Mouse (Mus musculus) hindbrain, embryonic 11.5 days (tissue): ENCODE measurements around the gene Rufy3. TPM values are rescaled to one million over a fixed set of nuclear protein-coding genes. Genes with fewer than 3 reads are reported as not detected.

Experiments used
- ATAC-seq: fragments of 200-750 bp; cut with Nextera tagmentation; 2 replicates; pipeline ENCODE4 v1.8.0; 2017; ENCODE audit warnings: mild to moderate bottlenecking, moderate TSS enrichment, moderate library complexity; ENCODE audit not compliant: low FRiP score
- DNase-seq: peaks from one replicate; pipeline ENCODE4 v3.0.0-alpha.2; 2015; ENCODE audit warnings: low spot score
- H3K27ac ChIP-seq: fragments of 300-500 bp; sonication (generic); 2 replicates; pipeline ENCODE4 v1.5.1; 2014; ENCODE audit warnings: mild to moderate bottlenecking, low read depth, low read length
- H3K27me3 ChIP-seq: fragments of 300-500 bp; sonication (generic); 2 replicates; pipeline ENCODE4 v1.6.1; 2014; ENCODE audit warnings: mild to moderate bottlenecking, low read length, moderate library complexity, mixed read lengths; ENCODE audit not compliant: control insufficient read depth, insufficient read depth
- H3K36me3 ChIP-seq: fragments of 300-500 bp; sonication (generic); 2 replicates; pipeline ENCODE4 v1.6.1; 2014; ENCODE audit warnings: mild to moderate bottlenecking, low read length, moderate library complexity, mixed read lengths; ENCODE audit not compliant: control insufficient read depth, insufficient read depth
- H3K4me1 ChIP-seq: fragments of 300-500 bp; sonication (generic); replicated peaks from 2 replicates; pipeline ENCODE4 v1.6.1; 2014; ENCODE audit warnings: low read length, mixed read lengths; ENCODE audit not compliant: control insufficient read depth, insufficient read depth
- H3K4me2 ChIP-seq: fragments of 300-500 bp; sonication (generic); replicated peaks from 2 replicates; pipeline ENCODE4 v1.6.1; 2014; ENCODE audit warnings: mild to moderate bottlenecking, low read depth, low read length
- H3K4me3 ChIP-seq: fragments of 300-500 bp; sonication (generic); 2 replicates; pipeline ENCODE4 v1.5.1; 2014; ENCODE audit warnings: low read depth, low read length
- H3K9ac ChIP-seq: fragments of 300-500 bp; sonication (generic); 2 replicates; pipeline ENCODE4 v1.6.1; 2014; ENCODE audit warnings: low read depth, low read length
- H3K9me3 ChIP-seq: fragments of 300-500 bp; sonication (generic); 2 replicates; pipeline ENCODE4 v1.6.1; 2016; ENCODE audit warnings: low read length; ENCODE audit not compliant: control insufficient read depth
- WGBS: fragments of 180-500 bp; shearing (Covaris S2); extraction: QIAGEN DNeasy Blood & Tissue Kit; methylation state at CpG from one replicate; pipeline ENCODE4 v1.1.7; 2014; 5-methylcytosine and 5-hydroxymethylcytosine counted together
- polyA plus RNA-seq: library from polyadenylated mRNA; unstranded; fragments of >200 nt; fragmentation: Nextera tagmentation; extraction: Ambion mirVana; gene quantifications from 2 replicates; pipeline ENCODE4 v1.2.1, GENCODE M21; 2014

Rufy3 gene
- polyA plus RNA-seq, 1 experiment from 2014 or later: 180 TPM

DNA sequence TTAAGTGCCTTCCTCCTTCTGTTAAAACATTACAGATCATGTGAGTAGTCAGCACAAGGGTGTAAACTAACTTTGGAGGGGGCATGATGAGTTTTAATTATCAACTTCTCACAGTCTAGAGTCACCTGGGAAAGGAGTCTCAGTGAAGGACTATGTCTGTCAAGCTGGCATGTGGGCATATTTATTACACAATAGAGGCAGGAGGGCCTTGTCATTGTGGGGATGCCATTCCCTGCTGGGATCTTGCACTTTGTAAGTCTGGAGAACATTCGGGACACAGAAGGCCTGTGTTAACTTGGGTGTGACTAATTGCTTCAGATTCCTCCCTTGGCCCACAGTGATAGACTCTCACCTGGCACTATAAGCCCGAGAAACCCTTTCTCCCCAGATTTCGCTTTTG is 4.7 kb downstream of the Rufy3 start:
- no peak for ATAC-seq

DNA sequence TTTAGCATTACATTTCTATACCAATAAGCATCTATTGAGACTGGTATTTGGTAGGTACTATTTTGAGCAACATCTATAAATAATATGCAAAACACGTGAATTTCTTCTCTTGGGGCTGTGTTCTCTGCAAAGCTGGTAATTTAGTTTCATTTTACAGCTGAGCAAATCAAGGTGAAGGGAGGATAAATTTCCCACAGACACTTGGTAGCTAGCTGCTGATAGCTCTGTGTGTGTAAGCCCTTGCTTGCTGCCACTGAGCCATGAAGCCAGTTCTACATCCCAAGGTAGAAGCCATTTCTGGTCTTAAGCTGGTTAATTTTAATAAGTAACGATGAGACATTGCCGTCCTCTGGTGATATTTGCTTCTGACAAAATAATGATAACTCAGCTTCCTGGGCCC is 10.0 kb downstream of the Rufy3 start:
- no peak overlapping the region for H3K4me3 ChIP-seq
- H3K36me3 ChIP-seq: no peaks in the 10 kb centered on the region
- H3K4me1 ChIP-seq: no peaks in the 10 kb centered on the region
- no peaks in the 10 kb centered on the region for H3K9me3 ChIP-seq
- no peaks in the 10 kb centered on the region for H3K27me3 ChIP-seq
- DNase-seq (no peak), ATAC-seq (no peak)
- no peak overlapping the region for H3K4me2 ChIP-seq
- no peak overlapping the region for H3K27ac ChIP-seq
- no peak overlapping the region for H3K9ac ChIP-seq
- WGBS: 91% methylated on average over 3 of the region's 3 CpGs

More for the DNA sequence above, 4.7 kb downstream of the Rufy3 start:
- H3K9ac ChIP-seq: no peak overlapping the region
- H3K9me3 ChIP-seq: no peaks in the 10 kb centered on the region
- no peak overlapping the region for H3K27ac ChIP-seq
- H3K27me3 ChIP-seq: no peaks in the 10 kb centered on the region
- 69% methylated on average over 3 of the region's 3 CpGs for WGBS
- no peak overlapping the region for H3K4me3 ChIP-seq
- H3K4me1 ChIP-seq: no peaks in the 10 kb centered on the region
- H3K4me2 ChIP-seq: no peak overlapping the region
- no peaks in the 10 kb centered on the region for H3K36me3 ChIP-seq
- no peak for DNase-seq

- ATAC-seq: no peak
- H3K4me3 ChIP-seq: no peak overlapping the region
- H3K27me3 ChIP-seq: no peaks in the 10 kb centered on the region
- H3K4me1 ChIP-seq: no peaks in the 10 kb centered on the region
- no peak overlapping the region for H3K27ac ChIP-seq
- no peak for DNase-seq
- H3K9me3 ChIP-seq: no peaks in the 10 kb centered on the region
- H3K9ac ChIP-seq: no peak overlapping the region
- WGBS: 62% methylated on average over 3 of the region's 3 CpGs
- no peak overlapping the region for H3K4me2 ChIP-seq
- no peaks in the 10 kb centered on the region for H3K36me3 ChIP-seq
Measured at GRCm38 (mm10) chr5:88575506-88576338, 10.9 kb downstream of the Rufy3 start.

DNA sequence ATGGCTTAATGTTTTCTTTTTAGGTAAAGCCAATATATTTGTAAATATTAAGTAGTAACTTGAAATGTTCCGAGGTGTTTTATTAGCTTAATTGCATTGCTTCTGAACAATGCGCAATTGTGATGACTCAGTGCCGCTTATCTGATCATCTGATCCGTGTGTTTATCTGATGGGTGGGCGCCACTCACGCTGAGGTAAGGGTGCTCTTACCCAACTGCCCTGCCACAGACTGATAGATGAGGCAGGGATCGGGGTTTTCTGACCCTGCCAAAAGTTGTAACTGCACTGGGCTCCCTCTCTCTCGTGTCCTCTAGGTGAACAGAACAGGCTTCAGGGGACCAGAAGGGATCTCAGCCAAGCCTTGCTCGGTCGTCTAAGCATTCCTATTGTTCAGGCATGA is 15.8 kb downstream of the Rufy3 start:
- H3K27me3 ChIP-seq: no peaks in the 10 kb centered on the region
- no peak overlapping the region for H3K9ac ChIP-seq
- no peaks in the 10 kb centered on the region for H3K36me3 ChIP-seq
- DNase-seq: no peak
- H3K27ac ChIP-seq: no peak overlapping the region
- H3K9me3 ChIP-seq: no peaks in the 10 kb centered on the region
- H3K4me2 ChIP-seq: no peak overlapping the region
- no peak for ATAC-seq
- WGBS: 84% methylated on average over 10 of the region's 10 CpGs
- no peaks in the 10 kb centered on the region for H3K4me1 ChIP-seq
- H3K4me3 ChIP-seq: no peak overlapping the region

GRCm38 (mm10) chr5:88581343-88581742 is 16.5 kb downstream of the Rufy3 start:
- Histone ChIP-seq H3K27me3 (no peaks in the 10 kb centered on the region), H3K9me3 (no peaks in the 10 kb centered on the region), H3K9ac (no peak overlapping the region), H3K4me3 (no peak overlapping the region), H3K4me1 (0 out of 2 replicates have a peak, but pooled peaks cover 2% of the 10 kb centered on the region), H3K4me2 (no peak overlapping the region), H3K27ac (no peak overlapping the region), H3K36me3 (no peaks in the 10 kb centered on the region)
- ATAC-seq (no peak), DNase-seq (no peak)
- 94% methylated on average over 6 of the region's 6 CpGs for WGBS

DNA sequence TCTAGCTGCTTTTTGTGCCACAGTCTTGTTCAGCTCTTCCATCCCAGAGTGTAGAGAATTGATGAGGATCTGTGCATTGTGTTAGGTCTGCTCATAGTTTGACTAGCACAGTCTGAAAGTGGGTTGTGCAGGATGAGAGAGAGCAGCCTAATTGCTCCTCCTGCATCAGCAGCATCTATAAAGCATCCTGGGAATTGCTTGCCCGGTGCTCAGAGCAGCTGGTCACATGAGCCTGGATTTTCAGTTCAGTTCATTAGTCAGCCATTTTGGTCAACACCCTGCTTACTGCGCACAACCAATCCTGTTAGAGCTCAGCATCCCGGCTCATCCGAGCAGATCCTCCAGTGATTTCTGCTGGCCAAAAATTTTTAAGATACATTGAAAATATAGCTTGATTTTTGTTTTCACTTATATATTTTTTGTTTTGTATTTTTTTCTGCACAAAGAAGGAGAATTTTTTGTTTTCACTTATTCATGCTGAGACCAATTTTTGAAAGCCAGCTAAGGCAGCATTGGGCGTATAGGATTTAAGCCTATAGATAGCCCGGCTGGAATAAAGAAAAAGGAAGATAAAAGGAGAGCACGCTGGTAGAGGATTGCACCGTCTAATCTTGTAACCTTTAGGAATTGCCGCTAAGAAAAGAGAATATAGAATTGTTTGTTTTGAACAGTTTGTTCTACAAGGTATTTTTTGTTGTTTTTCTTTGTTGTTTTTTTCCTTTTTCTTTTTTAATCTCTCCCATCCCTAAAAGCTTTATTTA is 18.6 kb downstream of the Rufy3 start:
- Histone ChIP-seq H3K27ac (peak overlapping the region; percentile 47), H3K9me3 (no peaks in the 10 kb centered on the region), H3K27me3 (no peaks in the 10 kb centered on the region), H3K4me1 (peaks cover 6% of the 10 kb centered on the region), H3K36me3 (no peaks in the 10 kb centered on the region), H3K4me2 (peak overlapping the region; percentile 44), H3K9ac (peak overlapping the region; percentile 68; the same call in 1 of the 2 replicates), H3K4me3 (peak overlapping the region; percentile 51)
- 43% methylated on average over 9 of the region's 9 CpGs for WGBS
- ATAC-seq: peak; percentile 94
- DNase-seq: peak; percentile 75

- peak; percentile 62 for ATAC-seq
- Histone ChIP-seq H3K36me3 (no peaks in the 10 kb centered on the region), H3K9ac (peak overlapping the region; percentile 68), H3K27me3 (no peaks in the 10 kb centered on the region), H3K4me2 (peak overlapping the region; percentile 40), H3K4me3 (peak overlapping the region; percentile 51), H3K4me1 (peaks cover 6% of the 10 kb centered on the region), H3K27ac (peak overlapping the region; percentile 47), H3K9me3 (no peaks in the 10 kb centered on the region)
- peak; percentile 59 for DNase-seq
- 9% methylated on average over 9 of the region's 9 CpGs for WGBS
Measured at GRCm38 (mm10) chr5:88584061-88584460, 19.2 kb downstream of the Rufy3 start.

DNA sequence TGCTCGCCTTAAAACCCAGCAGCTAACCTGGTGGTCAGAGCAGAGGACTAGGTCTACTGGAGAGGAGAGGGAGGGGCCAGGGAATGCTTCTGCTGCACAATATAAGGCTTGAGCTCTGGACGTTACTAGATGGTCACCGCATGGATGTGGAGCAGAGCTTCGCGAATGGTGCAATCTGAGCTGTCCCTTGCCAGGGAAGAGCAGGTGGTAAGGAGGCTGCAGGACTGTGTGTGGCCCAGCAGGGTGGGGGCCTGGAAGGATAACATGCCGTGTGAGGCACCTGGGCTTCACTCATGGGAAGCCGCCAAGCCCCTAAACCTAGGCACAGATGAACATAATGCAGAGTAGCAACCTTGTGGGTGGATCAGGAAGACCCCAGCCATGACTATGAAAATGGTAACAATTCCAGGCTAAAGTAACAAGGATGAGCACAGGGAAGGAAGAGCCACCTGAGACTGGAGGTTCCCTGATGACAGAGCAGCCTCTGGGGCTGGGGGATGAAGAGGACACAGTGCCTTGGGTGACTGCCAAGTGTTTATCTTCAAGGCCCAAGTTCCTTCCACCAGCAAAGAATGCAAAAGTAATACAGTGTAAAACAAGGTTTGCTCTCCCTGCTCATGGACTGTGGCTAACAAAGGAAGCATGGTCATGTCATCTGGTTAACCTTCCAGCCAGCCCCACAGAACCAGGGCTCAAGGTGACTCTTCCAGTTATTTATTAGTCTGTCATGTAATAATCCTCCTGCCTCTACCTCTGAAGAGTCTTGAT is 21.8 kb downstream of the Rufy3 start:
- WGBS: 67% methylated on average over 7 of the region's 7 CpGs

More for the DNA sequence above, 21.8 kb downstream of the Rufy3 start:
- H3K36me3 ChIP-seq: no peaks in the 10 kb centered on the region
- peak overlapping the region; percentile 31; the same call in 1 of the 2 replicates for H3K9ac ChIP-seq
- H3K4me1 ChIP-seq: peaks cover 6% of the 10 kb centered on the region
- no peaks in the 10 kb centered on the region for H3K9me3 ChIP-seq
- H3K4me3 ChIP-seq: peak overlapping the region; percentile 51
- peak overlapping the region; percentile 40 for H3K4me2 ChIP-seq
- no peak overlapping the region for H3K27ac ChIP-seq
- no peaks in the 10 kb centered on the region for H3K27me3 ChIP-seq
- ATAC-seq (no peak), DNase-seq (no peak)
